ENCODE assay signal across 10 mouse cellular contexts in genomic region chr10:123840061-123840751, GRCm38 (mm10).
DNase-seq lines count a peak whose midpoint lies in the region; ATAC-seq lines count a peak whose summit lies in the region.
"Had no signal": no experiment of that assay in that cellular context is flagged by ENCODE, and none has a peak within 500 bp of the region (broad histone marks: within the 10 kb centered on the region; RNA-seq: fewer than 3 reads in every experiment).

No protein-coding gene starts in this region.

- H3K4me2 ChIP-seq in forebrain, embryonic 11.5 days (ENCODE audit: low read depth, low read length, severe bottlenecking), result no peak overlapping the region
- peak overlapping the region; percentile 24; the same call in 1 of the 2 replicates for H3K4me2 ChIP-seq in midbrain, embryonic 16.5 days (ENCODE audit: low read length)

- ATAC-seq in forebrain, embryonic 11.5 days (replicated peaks; ENCODE audit: low FRiP score), result peak; percentile 63; the same call in 1 of the 2 replicates
- ATAC-seq in midbrain, embryonic 16.5 days, result no peak
- ATAC-seq in granulocyte monocyte progenitor cell, adult 5-6 weeks (replicated peaks; ENCODE audit: poor library complexity, severe bottlenecking), result no peak

- H3K27me3 ChIP-seq in forebrain, embryonic 11.5 days (ENCODE audit: control insufficient read depth, insufficient read depth, low read length), result no peaks in the 10 kb centered on the region
- no peaks in the 10 kb centered on the region for H3K27me3 ChIP-seq in forebrain, embryonic 10.5 days (ENCODE audit: poor library complexity, severe bottlenecking)
- H3K27me3 ChIP-seq in midbrain, embryonic 16.5 days (ENCODE audit: control insufficient read depth, insufficient read depth, low read depth, low read length), result no peaks in the 10 kb centered on the region
- H3K27me3 ChIP-seq: megakaryocyte, embryonic 14.5 days had no signal

- no peaks in the 10 kb centered on the region; the same call in 1 of the 2 replicates for H3K4me1 ChIP-seq in forebrain, embryonic 11.5 days (replicated peaks; ENCODE audit: control insufficient read depth, insufficient read depth, low read length)
- H3K4me1 ChIP-seq in forebrain, embryonic 10.5 days, result peaks cover 12% of the 10 kb centered on the region
- no peaks in the 10 kb centered on the region for H3K4me1 ChIP-seq in midbrain, embryonic 16.5 days (ENCODE audit: control insufficient read depth, insufficient read depth, low read length)
- H3K4me1 ChIP-seq: megakaryocyte, embryonic 14.5 days had no signal

- H3K4me3 ChIP-seq in forebrain, embryonic 11.5 days (ENCODE audit: low read depth, low read length), result no peak overlapping the region
- no peak overlapping the region for H3K4me3 ChIP-seq in forebrain, embryonic 10.5 days
- H3K4me3 ChIP-seq in midbrain, embryonic 16.5 days (ENCODE audit: low read depth, low read length), result no peak overlapping the region
- H3K4me3 ChIP-seq: megakaryocyte, embryonic 14.5 days had no signal

- H3K27ac ChIP-seq in forebrain, embryonic 11.5 days (ENCODE audit: low read depth, low read length), result no peak overlapping the region
- H3K27ac ChIP-seq in forebrain, embryonic 10.5 days, result no peak overlapping the region
- H3K27ac ChIP-seq in midbrain, embryonic 16.5 days (ENCODE audit: low read length), result no peak overlapping the region

- no peak for DNase-seq in forebrain, embryonic 11.5 days (ENCODE audit: low spot score)
- DNase-seq in forebrain, embryonic 10.5 days (ENCODE audit: extremely low spot score, low spot score), result no peak
- peak; percentile 15 for DNase-seq in embryo, embryonic 11 days
- DNase-seq in layer of hippocampus, adult 8-10 months (ENCODE audit: low spot score in 2 of 2), result peak; percentile 34 to 55
- no peak for DNase-seq in thymus, postnatal 4 days
- DNase-seq in kidney, postnatal 4 days, result no peak
- DNase-seq: kidney, postnatal 36 days had no signal

- H3K9ac ChIP-seq in forebrain, embryonic 11.5 days (ENCODE audit: low read length), result no peak overlapping the region
- no peak overlapping the region; the same call in 1 of the 2 replicates for H3K9ac ChIP-seq in midbrain, embryonic 16.5 days (ENCODE audit: low read depth, low read length)

- no peaks in the 10 kb centered on the region for H3K9me3 ChIP-seq in forebrain, embryonic 11.5 days (ENCODE audit: control insufficient read depth, low read length)
- H3K9me3 ChIP-seq in forebrain, embryonic 10.5 days, result no peaks in the 10 kb centered on the region
- no peaks in the 10 kb centered on the region; the same call in 1 of the 2 replicates for H3K9me3 ChIP-seq in midbrain, embryonic 16.5 days (replicated peaks; ENCODE audit: control insufficient read depth, low read length, poor library complexity, severe bottlenecking)

- no peaks in the 10 kb centered on the region for H3K36me3 ChIP-seq in forebrain, embryonic 11.5 days (ENCODE audit: control insufficient read depth, insufficient read depth, low read length)
- H3K36me3 ChIP-seq in forebrain, embryonic 10.5 days (replicated peaks), result no peaks in the 10 kb centered on the region
- no peaks in the 10 kb centered on the region for H3K36me3 ChIP-seq in midbrain, embryonic 16.5 days (ENCODE audit: control insufficient read depth, insufficient read depth, low read length)

- 35% methylated on average over 13 of the region's 13 CpGs for WGBS in forebrain, embryonic 11.5 days
- 35% methylated on average over 13 of the region's 13 CpGs for WGBS in forebrain, embryonic 10.5 days
- WGBS in midbrain, embryonic 16.5 days, result 28% methylated on average over 13 of the region's 13 CpGs

Comparison
In these comparisons a context has a peak if more than half of its experiments do, and no peak if none do; other contexts are left out.
1. DNase-seq: peak in embryo, embryonic 11 days (single experiment) and layer of hippocampus, adult 8-10 months (2 of 2); none in forebrain, embryonic 11.5 days (single experiment), forebrain, embryonic 10.5 days (single experiment), thymus, postnatal 4 days (single experiment) and kidney, postnatal 4 days (0 of 2).